Mouse (Mus musculus) gastrocnemius, postnatal 14 days (tissue): ENCODE results near the gene Clec1b. TPM values are rescaled to one million over a fixed set of nuclear protein-coding genes. Genes with fewer than 3 reads are reported as not detected.

ENCODE experiments used
- DNase-seq: peaks from one replicate; pipeline ENCODE4 v3.0.0; 2021; ENCODE audit warnings: mixed read lengths
- intact Hi-C: fragments of 180-260 bp; cut with DNase I; formaldehyde crosslinking; loops from one replicate; pipeline ENCODE4 v1.15.1; 2025; ENCODE audit warnings: low total_unique reads
- total RNA-seq, 2 experiments: library from RNA; stranded (reverse); gene quantifications; 2 replicates each; pipeline ENCODE4 v1.2.3; 2021

Clec1b gene
- total RNA-seq, 2 experiments from 2014 or later = 0.35 TPM; not detected in 1

- DNase-seq = no peak
- intact Hi-C loops = no loop called here
Observed at GRCm38 (mm10) chr6:129403391-129403790, 6.3 kb downstream of the Clec1b start.

GRCm38 (mm10) chr6:129405999-129406398 lies 8.9 kb downstream of the Clec1b start:
- no peak for DNase-seq
- intact Hi-C loops = no loop called here

GRCm38 (mm10) chr6:129407324-129407723 lies 10.2 kb downstream of the Clec1b start:
- DNase-seq = no peak

GRCm38 (mm10) chr6:129408562-129408961 lies 11.5 kb downstream of the Clec1b start, which contains the start of gene Clec9a:
Gene Clec9a, plus strand, starts transcription at chr6:129408862.
- intact Hi-C loops = no loop called here
- DNase-seq = no peak

More at GRCm38 (mm10) chr6:129407324-129407723, 10.2 kb downstream of the Clec1b start:
- intact Hi-C loops = no loop called here

DNA sequence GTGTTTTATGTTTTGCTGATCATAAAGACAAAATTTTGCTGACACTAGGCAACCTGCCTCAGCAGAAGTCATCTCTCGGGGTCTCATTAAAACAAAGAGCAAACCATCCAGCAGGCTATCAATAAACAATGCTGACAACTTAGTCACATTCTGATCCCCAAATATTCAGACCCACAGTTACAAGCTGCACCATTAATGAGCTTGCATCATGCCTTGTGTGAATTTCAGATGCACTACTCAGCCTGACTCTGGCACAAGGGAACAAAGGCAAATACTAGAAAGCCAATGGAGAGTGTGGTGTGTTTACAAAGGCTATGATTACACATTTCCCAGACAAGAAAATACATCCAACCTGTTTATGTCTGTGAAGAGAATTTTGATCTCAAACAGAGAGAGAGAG lies 17.1 kb downstream of the Clec1b start:
- DNase-seq = no peak
- intact Hi-C loops = no loop called here

DNA sequence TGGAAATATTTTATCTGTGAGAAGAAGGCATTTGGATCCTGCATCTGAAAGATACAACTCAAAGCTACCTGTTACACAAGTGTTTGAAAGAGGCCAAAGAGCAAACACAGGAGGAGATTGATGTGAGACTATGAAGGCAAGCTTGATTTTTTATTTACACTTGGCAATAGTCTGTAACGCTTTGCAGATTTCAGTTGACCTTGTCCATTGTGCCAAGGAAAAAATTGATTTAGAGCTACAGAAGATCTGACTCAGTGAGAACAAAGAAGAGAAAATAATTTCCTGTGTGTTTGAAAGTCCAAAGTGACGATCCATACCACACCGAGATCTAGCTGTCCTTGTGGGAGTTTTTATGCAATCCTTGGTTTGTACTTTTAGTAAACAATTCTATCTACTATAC lies 25.2 kb downstream of the Clec1b start:
- DNase-seq = no peak
- intact Hi-C loops = no loop called here

DNA sequence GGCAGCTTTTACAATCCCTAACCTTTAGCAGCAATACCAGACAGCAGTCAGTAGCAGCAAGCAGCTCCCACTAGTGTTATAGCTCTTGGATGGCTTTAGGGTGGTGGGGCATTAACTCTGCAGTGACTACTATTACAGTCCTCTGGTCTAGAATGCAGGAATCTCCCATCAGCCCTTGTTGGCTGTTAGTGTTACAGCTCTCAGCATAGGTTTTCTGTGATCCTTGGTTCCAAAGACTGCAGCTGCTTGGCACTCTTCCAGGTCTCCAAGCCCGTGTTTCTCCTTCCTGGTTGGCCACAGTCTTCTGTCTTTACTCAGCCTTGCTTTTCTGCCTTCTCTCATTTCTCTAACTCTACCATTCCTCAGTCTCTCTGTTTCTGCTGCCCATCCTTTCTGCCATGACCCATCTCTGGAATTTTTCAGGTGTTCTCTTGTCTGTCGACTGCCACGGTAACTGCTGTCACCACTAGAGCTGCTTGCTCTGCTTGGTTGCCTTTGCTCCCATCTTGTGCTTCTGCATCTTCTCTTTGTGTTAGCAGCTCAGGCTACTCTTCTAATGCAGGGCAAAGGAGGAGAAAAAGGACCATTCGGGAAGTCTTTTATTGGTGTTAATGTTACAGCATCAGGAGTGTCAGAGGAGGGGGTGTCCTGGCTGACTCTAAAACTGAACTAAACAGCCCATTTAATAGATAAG lies 26.1 kb downstream of the Clec1b start:
- intact Hi-C loops = no loop called here
- peak; percentile 50 for DNase-seq

GRCm38 (mm10) chr6:129423734-129424072 lies 26.6 kb downstream of the Clec1b start:
- intact Hi-C loops = no loop called here

GRCm38 (mm10) chr6:129425217-129425616 lies 28.1 kb downstream of the Clec1b start:
- no peak for DNase-seq
- intact Hi-C loops = no loop called here

More at GRCm38 (mm10) chr6:129423734-129424072, 26.6 kb downstream of the Clec1b start:
- peak; percentile 69 for DNase-seq

GRCm38 (mm10) chr6:129425812-129426211 lies 28.7 kb downstream of the Clec1b start:
- intact Hi-C loops = no loop called here
- no peak for DNase-seq

- intact Hi-C loops = no loop called here
- DNase-seq = no peak
Observed at GRCm38 (mm10) chr6:129427281-129427680, 30.2 kb downstream of the Clec1b start.

- intact Hi-C loops = no loop called here
- DNase-seq = no peak
Observed at GRCm38 (mm10) chr6:129434239-129434638, 37.1 kb downstream of the Clec1b start.

DNA sequence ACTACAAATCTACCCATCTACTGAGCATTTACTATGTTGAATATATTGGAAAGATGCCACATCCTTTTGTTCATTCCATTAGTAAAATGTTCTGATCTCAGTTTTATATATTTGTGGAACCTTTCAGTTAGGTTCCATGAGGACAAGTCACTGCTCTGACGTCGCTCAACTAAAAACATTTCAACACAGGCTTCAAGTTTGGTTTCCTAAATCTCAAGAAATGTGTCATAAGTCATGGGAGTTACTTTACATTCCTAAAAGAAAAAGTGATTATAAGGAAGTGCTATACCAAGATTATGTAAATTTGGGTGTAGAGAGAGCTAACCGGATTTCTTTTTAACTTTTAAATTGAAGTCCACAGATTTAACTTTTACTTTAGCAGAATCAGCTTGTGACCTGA lies 38.9 kb downstream of the Clec1b start:
- intact Hi-C loops = no loop called here
- no peak for DNase-seq

- DNase-seq = no peak
- intact Hi-C loops = no loop called here
Observed at GRCm38 (mm10) chr6:129438033-129438432, 40.9 kb downstream of the Clec1b start.

DNA sequence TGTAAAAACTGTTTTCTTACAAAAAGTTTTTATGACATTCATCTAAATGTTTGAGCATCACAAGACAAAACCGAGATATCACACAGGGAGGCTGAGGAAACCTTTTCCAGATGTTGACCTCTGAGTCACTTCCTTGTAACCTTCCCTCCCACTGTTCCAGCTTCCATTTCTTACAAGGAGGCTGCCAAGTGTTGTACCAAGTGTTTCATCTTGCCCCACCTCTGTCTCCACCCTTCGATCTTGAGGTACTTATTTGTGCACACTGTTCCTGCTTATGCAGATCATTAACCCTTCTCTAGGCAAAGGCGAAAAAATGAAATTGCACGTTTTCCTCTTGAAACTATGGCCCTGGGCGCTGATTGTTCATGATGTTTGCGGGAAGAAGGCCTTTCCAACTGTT lies 52.6 kb downstream of the Clec1b start:
- intact Hi-C loops = no loop called here
- DNase-seq = no peak

- intact Hi-C loops = no loop called here
- DNase-seq = peak; percentile 32
Observed at GRCm38 (mm10) chr6:129451411-129452039, 54.4 kb downstream of the Clec1b start, which contains the start of gene Clec1a. Gene Clec1a, minus strand, starts transcription at chr6:129452000.

Other genes starting within 250 kb of the Clec1b start
- gene Clec2d, start 216.7 kb upstream of the Clec1b start, total RNA-seq = 10 to 100 TPM; 42.2 to 57.2 TPM
- not detected for gene Cd69, start 121.9 kb upstream of the Clec1b start, total RNA-seq
- gene 4922502D21Rik, start 65.5 kb upstream of the Clec1b start, total RNA-seq = not detected
- gene Clec12a, start 54.6 kb upstream of the Clec1b start, total RNA-seq = under 1 TPM in 1 of 2 experiments, not detected in 1; 0.10 TPM
- gene Clec12b, start 11.4 kb upstream of the Clec1b start, total RNA-seq = not detected
- gene Clec9a, start 11.6 kb downstream of the Clec1b start, total RNA-seq = not detected
- gene Clec1a, start 54.7 kb downstream of the Clec1b start, total RNA-seq = 1 to 10 TPM; 3.5 to 4.5 TPM
- gene Olr1, start 109.9 kb downstream of the Clec1b start, total RNA-seq = not detected
- gene Tmem52b, start 115.3 kb downstream of the Clec1b start, total RNA-seq = not detected
- 10 to 100 TPM; 27.8 to 35.4 TPM for gene Gabarapl1, start 135.9 kb downstream of the Clec1b start, total RNA-seq
- not detected for gene Klre1, start 180.6 kb downstream of the Clec1b start, total RNA-seq
- not detected for gene Klrd1, start 194.5 kb downstream of the Clec1b start, total RNA-seq
- not detected for gene Klrk1, start 226.6 kb downstream of the Clec1b start, total RNA-seq
- not detected for gene Klrc3, start 246.0 kb downstream of the Clec1b start, total RNA-seq